Mouse (Mus musculus) forebrain, embryonic 15.5 days (tissue): Measurements from ENCODE around the gene Gm3776. TPM values are rescaled to one million over a fixed set of nuclear protein-coding genes. Genes with fewer than 3 reads are reported as not detected.
"Not testable (repeated sequence)": the region's sequence is repeated elsewhere in the genome, so short reads cannot be mapped to it uniquely, and the experiment has no call there.

Experiments used
- ATAC-seq: fragments of 200-750 bp; cut with Nextera tagmentation; replicated peaks from 2 replicates; pipeline ENCODE4 v1.8.0; 2017; ENCODE audit warnings: mild to moderate bottlenecking, moderate TSS enrichment, moderate library complexity
- H3K27ac ChIP-seq: fragments of 300-500 bp; sonication (generic); replicated peaks from 2 replicates; pipeline ENCODE4 v1.5.1; 2015; ENCODE audit warnings: mild to moderate bottlenecking, inconsistent platforms
- H3K27me3 ChIP-seq: fragments of 300-500 bp; sonication (generic); 2 replicates; pipeline ENCODE4 v1.6.1; 2015; ENCODE audit warnings: inconsistent platforms
- H3K36me3 ChIP-seq: fragments of 300-500 bp; sonication (generic); 2 replicates; pipeline ENCODE4 v1.6.1; 2015; ENCODE audit warnings: mild to moderate bottlenecking, inconsistent platforms
- H3K4me1 ChIP-seq: fragments of 300-500 bp; sonication (generic); 2 replicates; pipeline ENCODE4 v1.6.1; 2015; ENCODE audit warnings: inconsistent platforms
- H3K4me2 ChIP-seq: fragments of 300-500 bp; sonication (generic); replicated peaks from 2 replicates; pipeline ENCODE4 v1.6.1; 2015; ENCODE audit warnings: mild to moderate bottlenecking, inconsistent platforms
- H3K4me3 ChIP-seq: fragments of 300-500 bp; sonication (generic); 2 replicates; pipeline ENCODE4 v1.5.1; 2015; ENCODE audit warnings: mild to moderate bottlenecking, inconsistent platforms
- H3K9ac ChIP-seq: fragments of 300-500 bp; sonication (generic); replicated peaks from 2 replicates; pipeline ENCODE4 v1.6.1; 2015; ENCODE audit warnings: mild to moderate bottlenecking, inconsistent platforms
- H3K9me3 ChIP-seq: fragments of 300-500 bp; sonication (generic); 2 replicates; pipeline ENCODE4 v1.6.1; 2016; ENCODE audit warnings: inconsistent platforms
- WGBS: fragments of 180-500 bp; shearing (Covaris S2); methylation state at CpG from one replicate; pipeline ENCODE4 v1.1.7; 2015; ENCODE audit warnings: mixed read lengths; 5-methylcytosine and 5-hydroxymethylcytosine counted together
- polyA plus RNA-seq: library from polyadenylated mRNA; unstranded; fragments of >200 nt; fragmentation: Nextera tagmentation; extraction: Ambion mirVana; gene quantifications from 2 replicates; pipeline ENCODE4 v1.2.1, GENCODE M21; 2015

Gene Gm3776
- not detected in 2 replicates for polyA plus RNA-seq

GRCm38 (mm10) chr9:78256914-78257313 is at the start of gene Gm3776:
TSS of gene Gm3776 (plus strand) at chr9:78257129.
- H3K4me1 ChIP-seq, H3K27ac ChIP-seq, ATAC-seq, H3K4me2 ChIP-seq, H3K36me3 ChIP-seq, H3K4me3 ChIP-seq, H3K27me3 ChIP-seq, H3K9me3 ChIP-seq, H3K9ac ChIP-seq: not testable (repeated sequence)
- 81% methylated on average over 2 of the region's 3 CpGs for WGBS

GRCm38 (mm10) chr9:78208956-78209355 is 48.0 kb upstream of the Gm3776 start:
- Histone ChIP-seq H3K4me2 (no peak overlapping the region), H3K27ac (no peak overlapping the region), H3K36me3 (no peaks in the 10 kb centered on the region), H3K4me3 (no peak overlapping the region), H3K4me1 (no peaks in the 10 kb centered on the region), H3K9me3 (no peaks in the 10 kb centered on the region), H3K27me3 (no peaks in the 10 kb centered on the region), H3K9ac (no peak overlapping the region)
- WGBS = 85% methylated on average over 4 of the region's 4 CpGs
- no peak for ATAC-seq

GRCm38 (mm10) chr9:78210079-78210478 is 46.9 kb upstream of the Gm3776 start:
- H3K4me3 ChIP-seq = no peak overlapping the region
- H3K9me3 ChIP-seq = no peaks in the 10 kb centered on the region
- no peaks in the 10 kb centered on the region for H3K36me3 ChIP-seq
- H3K27me3 ChIP-seq = no peaks in the 10 kb centered on the region
- no peaks in the 10 kb centered on the region for H3K4me1 ChIP-seq
- 95% methylated on average over 3 of the region's 3 CpGs for WGBS
- no peak overlapping the region for H3K4me2 ChIP-seq
- no peak overlapping the region for H3K27ac ChIP-seq
- H3K9ac ChIP-seq = no peak overlapping the region
- no peak for ATAC-seq

- Histone ChIP-seq H3K9ac (no peak overlapping the region), H3K27ac (no peak overlapping the region), H3K4me2 (no peak overlapping the region), H3K9me3 (no peaks in the 10 kb centered on the region), H3K4me1 (no peaks in the 10 kb centered on the region), H3K36me3 (no peaks in the 10 kb centered on the region), H3K4me3 (no peak overlapping the region), H3K27me3 (no peaks in the 10 kb centered on the region)
- no peak for ATAC-seq
- 93% methylated on average over 2 of the region's 2 CpGs for WGBS
Measured at GRCm38 (mm10) chr9:78210821-78211220, 46.1 kb upstream of the Gm3776 start.

- Histone ChIP-seq H3K9me3 (no peaks in the 10 kb centered on the region), H3K27ac (no peak overlapping the region), H3K27me3 (no peaks in the 10 kb centered on the region), H3K4me3 (no peak overlapping the region), H3K9ac (no peak overlapping the region), H3K4me2 (no peak overlapping the region), H3K4me1 (no peaks in the 10 kb centered on the region), H3K36me3 (no peaks in the 10 kb centered on the region)
- ATAC-seq = no peak
- 97% methylated on average over 3 of the region's 3 CpGs for WGBS
Measured at GRCm38 (mm10) chr9:78211521-78211920, 45.4 kb upstream of the Gm3776 start.

GRCm38 (mm10) chr9:78212341-78213049 is 44.4 kb upstream of the Gm3776 start:
- Histone ChIP-seq H3K36me3 (no peaks in the 10 kb centered on the region), H3K4me3 (no peak overlapping the region), H3K4me2 (no peak overlapping the region), H3K9ac (no peak overlapping the region), H3K4me1 (no peaks in the 10 kb centered on the region), H3K27ac (no peak overlapping the region), H3K9me3 (no peaks in the 10 kb centered on the region), H3K27me3 (no peaks in the 10 kb centered on the region)
- ATAC-seq = no peak
- WGBS = 88% methylated on average over 7 of the region's 7 CpGs

GRCm38 (mm10) chr9:78217074-78217473 is 39.9 kb upstream of the Gm3776 start:
- Histone ChIP-seq H3K27me3 (no peaks in the 10 kb centered on the region), H3K4me3 (no peak overlapping the region), H3K9ac (no peak overlapping the region), H3K4me2 (no peak overlapping the region), H3K4me1 (no peaks in the 10 kb centered on the region), H3K36me3 (no peaks in the 10 kb centered on the region), H3K27ac (no peak overlapping the region), H3K9me3 (no peaks in the 10 kb centered on the region)
- no peak for ATAC-seq
- WGBS = 80% methylated on average over 4 of the region's 4 CpGs

GRCm38 (mm10) chr9:78222616-78223015 is 34.3 kb upstream of the Gm3776 start:
- Histone ChIP-seq H3K4me2 (no peak overlapping the region), H3K36me3 (no peaks in the 10 kb centered on the region), H3K9ac (no peak overlapping the region), H3K4me3 (no peak overlapping the region), H3K27ac (no peak overlapping the region), H3K27me3 (no peaks in the 10 kb centered on the region), H3K4me1 (no peaks in the 10 kb centered on the region), H3K9me3 (no peaks in the 10 kb centered on the region)
- no peak for ATAC-seq
- WGBS = 86% methylated on average over 8 of the region's 8 CpGs

- Histone ChIP-seq H3K9ac (no peak overlapping the region), H3K36me3 (no peaks in the 10 kb centered on the region), H3K4me1 (no peaks in the 10 kb centered on the region), H3K4me3 (no peak overlapping the region), H3K27ac (no peak overlapping the region), H3K27me3 (no peaks in the 10 kb centered on the region), H3K9me3 (no peaks in the 10 kb centered on the region), H3K4me2 (no peak overlapping the region)
- no peak for ATAC-seq
- WGBS = 83% methylated on average over 10 of the region's 10 CpGs
Measured at GRCm38 (mm10) chr9:78223221-78223902, 33.6 kb upstream of the Gm3776 start.

- 95% methylated on average over 2 of the region's 2 CpGs for WGBS
- H3K27me3 ChIP-seq = no peaks in the 10 kb centered on the region
Measured at GRCm38 (mm10) chr9:78224418-78224817, 32.5 kb upstream of the Gm3776 start.

GRCm38 (mm10) chr9:78225304-78225703 is 31.6 kb upstream of the Gm3776 start:
- Histone ChIP-seq H3K27me3 (no peaks in the 10 kb centered on the region), H3K4me3 (no peak overlapping the region), H3K4me1 (no peaks in the 10 kb centered on the region), H3K9ac (no peak overlapping the region), H3K9me3 (no peaks in the 10 kb centered on the region), H3K36me3 (no peaks in the 10 kb centered on the region), H3K4me2 (no peak overlapping the region), H3K27ac (no peak overlapping the region)
- ATAC-seq = no peak
- 88% methylated on average over 11 of the region's 11 CpGs for WGBS

More at GRCm38 (mm10) chr9:78224418-78224817, 32.5 kb upstream of the Gm3776 start:
- ATAC-seq = no peak
- H3K27ac ChIP-seq = no peak overlapping the region
- H3K9ac ChIP-seq = no peak overlapping the region
- no peaks in the 10 kb centered on the region for H3K4me1 ChIP-seq
- no peaks in the 10 kb centered on the region for H3K9me3 ChIP-seq
- H3K4me3 ChIP-seq = no peak overlapping the region
- H3K36me3 ChIP-seq = no peaks in the 10 kb centered on the region
- H3K4me2 ChIP-seq = no peak overlapping the region

GRCm38 (mm10) chr9:78228122-78228521 is 28.8 kb upstream of the Gm3776 start:
- WGBS = 97% methylated on average over 2 of the region's 2 CpGs
- H3K27ac ChIP-seq = no peak overlapping the region
- ATAC-seq = no peak

More at GRCm38 (mm10) chr9:78228122-78228521, 28.8 kb upstream of the Gm3776 start:
- no peak overlapping the region for H3K9ac ChIP-seq
- H3K9me3 ChIP-seq = no peaks in the 10 kb centered on the region
- H3K27me3 ChIP-seq = no peaks in the 10 kb centered on the region
- no peaks in the 10 kb centered on the region for H3K36me3 ChIP-seq
- H3K4me3 ChIP-seq = no peak overlapping the region
- H3K4me2 ChIP-seq = no peak overlapping the region
- no peaks in the 10 kb centered on the region for H3K4me1 ChIP-seq
